Mouse (Mus musculus): ENCODE data around the gene Cpsf2. TPM values are rescaled to one million over a fixed set of nuclear protein-coding genes. Genes with fewer than 3 reads are reported as not detected.

The Cpsf2 gene
- 10 to 100 TPM; 12.3 to 13.3 TPM for total RNA-seq (2021)
- 3.7 and 7.0 TPM in 2 replicates for polyA plus RNA-seq (2012; rRNA removed)
- long read RNA-seq, full-length matches to known transcripts, result 10 of 17 reads
- long read RNA-seq, partial matches to known transcripts, result 3 of 17 reads
- long read RNA-seq, other reads (novel, unspliced or antisense), result 4 of 17 reads

DNA sequence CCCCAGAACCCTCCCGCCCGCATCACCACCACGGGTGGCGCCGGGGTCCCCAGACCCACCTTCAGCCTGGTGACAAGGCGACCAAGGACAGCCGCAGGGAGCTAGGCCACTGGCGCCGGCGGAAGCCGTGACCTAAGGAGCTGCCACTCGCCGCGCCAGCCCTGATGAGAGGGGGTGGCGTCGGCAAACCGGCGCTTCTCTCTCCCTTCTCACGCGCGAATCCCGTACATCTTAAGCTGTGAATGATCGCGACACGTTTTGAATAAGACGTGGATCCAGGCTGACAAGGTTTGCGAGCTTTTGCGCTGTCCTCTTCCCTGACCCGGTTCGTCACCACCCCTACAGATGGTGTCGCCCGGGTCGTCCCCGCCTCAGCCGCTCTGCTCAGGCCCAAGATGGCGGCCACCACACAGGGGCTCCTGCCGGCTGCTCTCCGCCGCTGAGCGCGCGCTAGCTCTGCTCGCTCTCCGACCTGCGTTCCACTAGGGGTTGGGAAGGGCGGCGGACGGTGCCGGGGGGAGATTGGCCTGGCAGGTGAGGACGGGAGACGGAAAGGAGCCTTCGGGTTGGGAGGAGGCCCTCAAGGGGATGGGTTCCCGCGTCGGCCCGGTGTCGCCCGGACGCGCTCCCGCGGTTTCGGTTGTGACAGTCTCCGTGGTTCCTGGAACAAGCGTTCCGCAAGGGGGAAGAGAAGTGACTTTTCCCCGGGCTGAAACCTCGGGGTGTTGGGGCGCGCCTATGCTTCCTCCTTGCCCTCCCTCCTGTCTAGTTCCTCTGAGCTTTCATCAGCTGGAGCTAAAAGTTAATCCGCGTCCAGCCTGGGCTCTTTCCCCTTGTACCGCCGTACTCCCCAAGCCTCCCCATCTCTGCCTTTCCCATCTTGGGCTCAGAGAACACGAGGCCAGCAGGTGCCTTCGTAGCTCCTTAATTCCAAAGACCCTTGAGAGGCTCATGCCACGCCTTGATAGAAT, at the start of gene Cpsf2:
Gene Cpsf2, plus strand, starts transcription at position 388 of the 971 bp plus-strand sequence.
- TF ChIP-seq POLR2A (IDR thresholded peaks at IDR 0.05; ENCODE audit: insufficient read depth, low read depth, low read length) (peak; percentile 61), EP300 (IDR thresholded peaks at IDR 0.05; ENCODE audit: insufficient read depth, low read depth, low read length) (0 out of 2 replicates have a peak, but pooled peaks have one; percentile 35), CTCF (IDR thresholded peaks at IDR 0.05) (no peak)
- WGBS, result under 1% methylated on average over 77 of the region's 77 CpGs
- DNase-seq, result peak; percentile 91 to 92
- H3K4me3 ChIP-seq, result peak within 1 kb of the TSS; percentile 93
- peaks cover 5% of the 10 kb centered on the region for H3K36me3 ChIP-seq (ENCODE audit: control insufficient read depth, insufficient read depth, low read length)
- no peaks in the 10 kb centered on the region for H3K27me3 ChIP-seq (ENCODE audit: control insufficient read depth, insufficient read depth, low read length)
- H3K27ac ChIP-seq, result peak within 1 kb of the TSS; percentile 99
- intact Hi-C loops (cut with DNase I), result loop anchor here (1.0 to 5.0 kb wide), 2 partner anchors 18 to 491 kb away; partner anchors contain the start of genes Atxn3 and Golga5
- H3K9ac ChIP-seq (ENCODE audit: low read depth, low read length), result peak within 1 kb of the TSS; percentile 95
- H3K79me2 ChIP-seq (replicated peaks; ENCODE audit: control insufficient read depth, insufficient read depth, low read length), result peaks cover 4% of the 10 kb centered on the region
- H3K4me1 ChIP-seq (ENCODE audit: control insufficient read depth, insufficient read depth, low read length), result peaks cover 5% of the 10 kb centered on the region

DNA sequence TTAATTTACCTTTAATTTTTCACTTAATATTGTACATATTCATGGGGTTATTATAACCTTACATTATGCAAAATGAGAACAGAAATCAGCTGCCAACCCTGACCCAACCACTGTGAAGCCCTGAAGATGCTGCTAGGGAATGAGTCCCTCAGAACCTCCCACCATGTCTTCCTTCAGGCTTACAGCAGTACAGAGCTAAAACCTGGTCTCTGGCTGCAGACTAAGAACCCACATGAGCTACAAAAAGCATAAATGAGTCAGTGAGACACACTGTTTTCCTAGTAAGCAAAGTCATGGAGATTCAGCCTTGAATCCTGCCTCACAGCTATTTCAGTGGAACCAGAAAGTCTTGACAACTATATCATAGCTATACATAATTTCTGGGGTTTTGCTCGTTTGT, 47.4 kb upstream of the Cpsf2 start:
- no peaks in the 10 kb centered on the region; the same call in 1 of the 2 replicates for H3K36me3 ChIP-seq (ENCODE audit: control insufficient read depth, insufficient read depth, low read length)
- H3K4me1 ChIP-seq (ENCODE audit: control insufficient read depth, insufficient read depth, low read length), result no peaks in the 10 kb centered on the region
- H3K79me2 ChIP-seq (replicated peaks; ENCODE audit: control insufficient read depth, insufficient read depth, low read length), result no peaks in the 10 kb centered on the region
- TF ChIP-seq POLR2A (IDR thresholded peaks at IDR 0.05; ENCODE audit: insufficient read depth, low read depth, low read length) (no peak), EP300 (IDR thresholded peaks at IDR 0.05; ENCODE audit: insufficient read depth, low read depth, low read length) (no peak), CTCF (IDR thresholded peaks at IDR 0.05) (no peak)
- H3K27ac ChIP-seq, result no peak overlapping the region
- H3K9ac ChIP-seq (ENCODE audit: low read depth, low read length), result no peak overlapping the region
- H3K4me3 ChIP-seq, result no peak overlapping the region
- 71% methylated on average over 1 of the region's 1 CpGs for WGBS
- no peak for DNase-seq
- intact Hi-C loops (cut with DNase I), result no loop called here
- no peaks in the 10 kb centered on the region for H3K27me3 ChIP-seq (ENCODE audit: control insufficient read depth, insufficient read depth, low read length)

DNA sequence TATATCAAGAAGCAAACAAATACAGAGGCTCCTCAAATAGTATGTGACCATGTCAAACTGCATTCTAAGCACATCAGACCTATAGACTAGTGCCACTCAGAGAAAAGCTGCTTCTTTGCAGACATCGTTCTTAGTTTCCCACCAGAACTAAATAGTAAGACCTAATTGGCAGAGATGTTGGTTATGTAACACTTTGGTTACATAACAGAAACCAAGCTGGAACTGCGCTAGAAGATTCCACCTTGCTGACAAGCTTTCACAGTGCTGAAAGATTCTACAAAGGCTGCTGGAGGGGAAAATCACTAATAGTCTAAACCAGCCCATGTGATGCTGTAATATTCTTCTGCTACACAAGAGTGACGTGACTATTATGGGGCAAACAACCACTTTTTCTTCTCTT, 40.6 kb upstream of the Cpsf2 start:
- TF ChIP-seq POLR2A (IDR thresholded peaks at IDR 0.05; ENCODE audit: insufficient read depth, low read depth, low read length), result no peak
- no peak for TF ChIP-seq CTCF (IDR thresholded peaks at IDR 0.05)
- no peak for TF ChIP-seq EP300 (IDR thresholded peaks at IDR 0.05; ENCODE audit: insufficient read depth, low read depth, low read length)
- Histone ChIP-seq H3K4me3 (no peak overlapping the region), H3K9ac (ENCODE audit: low read depth, low read length) (no peak overlapping the region), H3K27ac (no peak overlapping the region), H3K4me1 (ENCODE audit: control insufficient read depth, insufficient read depth, low read length) (peaks cover 1% of the 10 kb centered on the region; the same call in 1 of the 2 replicates), H3K36me3 (ENCODE audit: control insufficient read depth, insufficient read depth, low read length) (peaks cover 2% of the 10 kb centered on the region; the same call in 1 of the 2 replicates), H3K79me2 (replicated peaks; ENCODE audit: control insufficient read depth, insufficient read depth, low read length) (no peaks in the 10 kb centered on the region), H3K27me3 (ENCODE audit: control insufficient read depth, insufficient read depth, low read length) (no peaks in the 10 kb centered on the region)
- intact Hi-C loops (cut with DNase I), result no loop called here
- 72% methylated on average over 3 of the region's 3 CpGs for WGBS
- DNase-seq, result no peak

DNA sequence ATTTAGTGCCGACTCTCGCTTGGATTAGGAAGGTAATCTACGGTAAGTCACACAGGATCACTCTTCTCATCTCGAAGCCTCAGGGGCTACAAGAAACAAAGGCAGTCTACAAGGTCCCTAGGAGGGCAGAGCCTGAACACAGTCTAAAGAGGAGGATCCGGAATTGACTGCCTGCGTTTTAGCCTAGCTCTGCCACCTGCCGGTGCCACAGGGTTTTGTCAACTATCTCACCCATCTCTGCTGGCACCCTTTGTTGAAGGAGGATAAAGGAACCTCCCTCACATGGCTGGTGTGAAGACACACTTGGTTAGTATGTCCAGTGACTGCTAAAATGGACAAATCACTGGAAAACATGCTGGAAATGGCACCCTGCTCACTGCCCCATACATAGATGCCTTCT, 38.2 kb upstream of the Cpsf2 start:
- no peak overlapping the region for H3K27ac ChIP-seq
- no peak overlapping the region for H3K9ac ChIP-seq (ENCODE audit: low read depth, low read length)
- no peaks in the 10 kb centered on the region for H3K79me2 ChIP-seq (replicated peaks; ENCODE audit: control insufficient read depth, insufficient read depth, low read length)
- no peak for TF ChIP-seq POLR2A (IDR thresholded peaks at IDR 0.05; ENCODE audit: insufficient read depth, low read depth, low read length)
- peak; percentile 25 for TF ChIP-seq CTCF (IDR thresholded peaks at IDR 0.05)
- TF ChIP-seq EP300 (IDR thresholded peaks at IDR 0.05; ENCODE audit: insufficient read depth, low read depth, low read length), result no peak
- peaks cover 2% of the 10 kb centered on the region; the same call in 1 of the 2 replicates for H3K36me3 ChIP-seq (ENCODE audit: control insufficient read depth, insufficient read depth, low read length)
- H3K27me3 ChIP-seq (ENCODE audit: control insufficient read depth, insufficient read depth, low read length), result no peaks in the 10 kb centered on the region
- WGBS, result 88% methylated on average over 7 of the region's 7 CpGs
- peaks cover 1% of the 10 kb centered on the region; the same call in 1 of the 2 replicates for H3K4me1 ChIP-seq (ENCODE audit: control insufficient read depth, insufficient read depth, low read length)
- intact Hi-C loops (cut with DNase I), result no loop called here
- H3K4me3 ChIP-seq, result no peak overlapping the region
- no peak for DNase-seq

GRCm38 (mm10) chr12:101947986-101948385, 27.8 kb upstream of the Cpsf2 start:
- intact Hi-C loops (cut with DNase I), result no loop called here
- H3K4me1 ChIP-seq (ENCODE audit: control insufficient read depth, insufficient read depth, low read length), result peaks cover 4% of the 10 kb centered on the region; the same call in 1 of the 2 replicates
- 83% methylated on average over 8 of the region's 8 CpGs for WGBS

More at GRCm38 (mm10) chr12:101947986-101948385, 27.8 kb upstream of the Cpsf2 start:
- Histone ChIP-seq H3K27ac (no peak overlapping the region), H3K36me3 (ENCODE audit: control insufficient read depth, insufficient read depth, low read length) (no peaks in the 10 kb centered on the region), H3K79me2 (replicated peaks; ENCODE audit: control insufficient read depth, insufficient read depth, low read length) (peaks cover 3% of the 10 kb centered on the region; the same call in 1 of the 2 replicates), H3K4me3 (no peak overlapping the region), H3K27me3 (ENCODE audit: control insufficient read depth, insufficient read depth, low read length) (no peaks in the 10 kb centered on the region), H3K9ac (ENCODE audit: low read depth, low read length) (no peak overlapping the region)
- TF ChIP-seq CTCF (IDR thresholded peaks at IDR 0.05) (no peak), EP300 (IDR thresholded peaks at IDR 0.05; ENCODE audit: insufficient read depth, low read depth, low read length) (no peak)
- DNase-seq, result no peak

Measured in heart, adult 2 months (tissue).